Mouse (Mus musculus) liver, embryonic 18 days (tissue): ENCODE results near the gene Fscn1. TPM values are rescaled to one million over a fixed set of nuclear protein-coding genes. Genes with fewer than 3 reads are reported as not detected.

Experiments
- polyA plus RNA-seq: library from polyadenylated mRNA; depleted of rRNA; stranded (reverse); fragments of >200 nt; gene quantifications from 2 replicates; pipeline ENCODE4 v1.2.3, GENCODE M21; 2012; rRNA removed

Gene Fscn1
- 9.2 and 9.4 TPM in 2 replicates for polyA plus RNA-seq

DNA sequence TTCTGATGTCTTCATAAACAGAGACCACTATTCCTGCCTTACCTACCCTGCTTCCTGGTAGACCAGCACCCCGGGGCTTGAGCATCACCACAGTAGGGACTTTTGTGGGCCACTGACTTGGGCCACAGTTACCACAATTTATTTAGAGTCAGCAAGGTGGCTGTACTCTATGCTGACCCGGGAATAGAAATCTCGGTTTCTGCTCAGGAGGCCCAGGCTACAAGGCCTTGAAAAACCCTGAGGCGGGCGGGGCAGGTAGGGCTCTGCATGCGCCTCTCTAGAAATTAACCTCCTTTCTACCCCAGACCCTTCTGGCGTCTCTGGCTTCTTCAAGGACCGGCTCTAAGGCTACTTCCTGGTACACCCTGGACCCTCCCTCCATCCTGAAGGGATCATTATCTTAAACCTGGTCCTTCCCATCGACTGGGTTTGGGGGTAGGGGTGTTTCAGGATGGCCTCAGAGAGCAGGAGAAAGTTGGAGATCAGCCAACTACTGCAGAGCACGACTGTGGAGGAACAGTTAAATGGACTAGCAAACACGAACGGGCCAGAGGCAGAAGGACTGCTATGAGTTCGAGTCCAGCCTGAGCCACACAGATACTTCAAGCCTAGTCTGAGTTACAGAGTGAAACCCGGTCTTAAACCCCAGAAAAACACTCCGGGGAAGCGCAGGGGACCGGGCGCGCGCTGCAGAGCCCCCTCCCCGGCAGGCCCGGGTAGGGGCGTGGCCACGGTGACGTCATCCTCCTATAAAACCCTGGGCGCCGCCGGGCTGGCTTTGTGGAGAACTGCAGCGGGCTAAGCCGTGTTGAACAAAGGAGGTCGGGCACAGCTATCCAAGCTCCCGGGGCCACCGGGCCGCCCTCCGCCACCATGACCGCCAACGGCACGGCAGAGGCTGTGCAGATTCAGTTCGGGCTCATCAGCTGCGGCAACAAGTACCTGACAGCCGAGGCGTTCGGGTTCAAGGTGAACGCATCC is at the start of gene Fscn1:
TSS of gene Fscn1 (plus strand) at position 768 of the 981 bp plus-strand sequence.

Other genes starting within 250 kb of the Fscn1 start
- gene Tnrc18, start 142.7 kb upstream of the Fscn1 start, polyA plus RNA-seq, result 2.1 and 2.6 TPM in 2 replicates
- 1.5 and 2.0 TPM in 2 replicates for gene Fbxl18, start 64.9 kb upstream of the Fscn1 start, polyA plus RNA-seq
- 1,039 and 1,049 TPM in 2 replicates for gene Actb, start 53.6 kb upstream of the Fscn1 start, polyA plus RNA-seq
- gene Rnf216, start 152.7 kb downstream of the Fscn1 start, polyA plus RNA-seq, result 6.8 and 9.0 TPM in 2 replicates
- not detected in 2 replicates for gene Olfr718-ps1, start 187.2 kb downstream of the Fscn1 start, polyA plus RNA-seq
- 1.9 TPM in 2 replicates for gene Rbak, start 220.4 kb downstream of the Fscn1 start, polyA plus RNA-seq
- not detected in 2 replicates for gene Spdye4b, start 220.7 kb downstream of the Fscn1 start, polyA plus RNA-seq